Mouse (Mus musculus): ENCODE results near the gene Gm1043. TPM values are rescaled to one million over a fixed set of nuclear protein-coding genes. Genes with fewer than 3 reads are reported as not detected.

Gm1043 gene
- polyA plus RNA-seq, 1 experiment from 2014 or later, result not detected

- WGBS (ENCODE audit: insufficient replicate concordance), result 58% methylated on average over 6 of the region's 6 CpGs
Observed at GRCm38 (mm10) chr5:37214614-37215013, 129.4 kb downstream of the Gm1043 start.

GRCm38 (mm10) chr5:37215276-37215675, 130.1 kb downstream of the Gm1043 start:
- Histone ChIP-seq H3K9ac (ENCODE audit: low read depth, low read length) (no peak overlapping the region), H3K9me3 (replicated peaks; ENCODE audit: control insufficient read depth, low read length) (no peaks in the 10 kb centered on the region), H3K4me1 (ENCODE audit: control insufficient read depth, low read depth, low read length) (no peaks in the 10 kb centered on the region), H3K4me2 (ENCODE audit: low read depth, low read length) (no peak overlapping the region), H3K27me3 (ENCODE audit: control insufficient read depth, insufficient read depth, low read depth, low read length) (no peaks in the 10 kb centered on the region), H3K27ac (ENCODE audit: low read length) (no peak overlapping the region), H3K4me3 (ENCODE audit: low read depth, low read length) (no peak overlapping the region), H3K36me3 (ENCODE audit: control insufficient read depth, insufficient read depth) (no peaks in the 10 kb centered on the region)
- no peak for ATAC-seq (ENCODE audit: low read depth)
- 72% methylated on average over 7 of the region's 7 CpGs for WGBS (ENCODE audit: insufficient replicate concordance)

More at GRCm38 (mm10) chr5:37214614-37215013, 129.4 kb downstream of the Gm1043 start:
- no peak for ATAC-seq (ENCODE audit: low read depth)
- Histone ChIP-seq H3K4me2 (ENCODE audit: low read depth, low read length) (no peak overlapping the region), H3K9me3 (replicated peaks; ENCODE audit: control insufficient read depth, low read length) (no peaks in the 10 kb centered on the region), H3K27me3 (ENCODE audit: control insufficient read depth, insufficient read depth, low read depth, low read length) (no peaks in the 10 kb centered on the region), H3K4me3 (ENCODE audit: low read depth, low read length) (no peak overlapping the region), H3K27ac (ENCODE audit: low read length) (no peak overlapping the region), H3K9ac (ENCODE audit: low read depth, low read length) (no peak overlapping the region), H3K36me3 (ENCODE audit: control insufficient read depth, insufficient read depth) (no peaks in the 10 kb centered on the region), H3K4me1 (ENCODE audit: control insufficient read depth, low read depth, low read length) (no peaks in the 10 kb centered on the region)

- WGBS (ENCODE audit: insufficient replicate concordance), result 35% methylated on average over 5 of the region's 5 CpGs
- Histone ChIP-seq H3K9ac (ENCODE audit: low read depth, low read length) (no peak overlapping the region), H3K4me3 (ENCODE audit: low read depth, low read length) (no peak overlapping the region), H3K9me3 (replicated peaks; ENCODE audit: control insufficient read depth, low read length) (no peaks in the 10 kb centered on the region), H3K4me1 (ENCODE audit: control insufficient read depth, low read depth, low read length) (no peaks in the 10 kb centered on the region), H3K36me3 (ENCODE audit: control insufficient read depth, insufficient read depth) (no peaks in the 10 kb centered on the region), H3K27ac (ENCODE audit: low read length) (no peak overlapping the region), H3K27me3 (ENCODE audit: control insufficient read depth, insufficient read depth, low read depth, low read length) (no peaks in the 10 kb centered on the region), H3K4me2 (ENCODE audit: low read depth, low read length) (no peak overlapping the region)
- no peak for ATAC-seq (ENCODE audit: low read depth)
Observed at GRCm38 (mm10) chr5:37219615-37220014, 134.4 kb downstream of the Gm1043 start.

GRCm38 (mm10) chr5:37220575-37220974, 135.4 kb downstream of the Gm1043 start:
- no peak overlapping the region for H3K4me2 ChIP-seq (ENCODE audit: low read depth, low read length)
- H3K36me3 ChIP-seq (ENCODE audit: control insufficient read depth, insufficient read depth), result no peaks in the 10 kb centered on the region
- H3K4me1 ChIP-seq (ENCODE audit: control insufficient read depth, low read depth, low read length), result no peaks in the 10 kb centered on the region
- no peaks in the 10 kb centered on the region for H3K27me3 ChIP-seq (ENCODE audit: control insufficient read depth, insufficient read depth, low read depth, low read length)
- H3K9me3 ChIP-seq (replicated peaks; ENCODE audit: control insufficient read depth, low read length), result no peaks in the 10 kb centered on the region
- H3K9ac ChIP-seq (ENCODE audit: low read depth, low read length), result no peak overlapping the region
- no peak overlapping the region for H3K27ac ChIP-seq (ENCODE audit: low read length)
- no peak overlapping the region for H3K4me3 ChIP-seq (ENCODE audit: low read depth, low read length)
- 60% methylated on average over 5 of the region's 5 CpGs for WGBS (ENCODE audit: insufficient replicate concordance)
- ATAC-seq (ENCODE audit: low read depth), result no peak

GRCm38 (mm10) chr5:37221563-37221962, 136.4 kb downstream of the Gm1043 start:
- no peak for ATAC-seq (ENCODE audit: low read depth)
- no peaks in the 10 kb centered on the region for H3K4me1 ChIP-seq (ENCODE audit: control insufficient read depth, low read depth, low read length)
- 42% methylated on average over 6 of the region's 6 CpGs for WGBS (ENCODE audit: insufficient replicate concordance)
- H3K4me2 ChIP-seq (ENCODE audit: low read depth, low read length), result no peak overlapping the region
- no peak overlapping the region for H3K4me3 ChIP-seq (ENCODE audit: low read depth, low read length)
- no peak overlapping the region for H3K27ac ChIP-seq (ENCODE audit: low read length)
- H3K9me3 ChIP-seq (replicated peaks; ENCODE audit: control insufficient read depth, low read length), result no peaks in the 10 kb centered on the region
- no peaks in the 10 kb centered on the region for H3K36me3 ChIP-seq (ENCODE audit: control insufficient read depth, insufficient read depth)
- no peaks in the 10 kb centered on the region for H3K27me3 ChIP-seq (ENCODE audit: control insufficient read depth, insufficient read depth, low read depth, low read length)
- H3K9ac ChIP-seq (ENCODE audit: low read depth, low read length), result no peak overlapping the region

GRCm38 (mm10) chr5:37222316-37222715, 137.1 kb downstream of the Gm1043 start:
- no peaks in the 10 kb centered on the region for H3K4me1 ChIP-seq (ENCODE audit: control insufficient read depth, low read depth, low read length)
- H3K27me3 ChIP-seq (ENCODE audit: control insufficient read depth, insufficient read depth, low read depth, low read length), result no peaks in the 10 kb centered on the region
- H3K27ac ChIP-seq (ENCODE audit: low read length), result no peak overlapping the region
- no peak overlapping the region for H3K4me3 ChIP-seq (ENCODE audit: low read depth, low read length)
- no peak overlapping the region for H3K4me2 ChIP-seq (ENCODE audit: low read depth, low read length)
- no peak for ATAC-seq (ENCODE audit: low read depth)
- H3K9ac ChIP-seq (ENCODE audit: low read depth, low read length), result no peak overlapping the region
- no peaks in the 10 kb centered on the region for H3K9me3 ChIP-seq (replicated peaks; ENCODE audit: control insufficient read depth, low read length)
- WGBS (ENCODE audit: insufficient replicate concordance), result 59% methylated on average over 8 of the region's 8 CpGs
- H3K36me3 ChIP-seq (ENCODE audit: control insufficient read depth, insufficient read depth), result no peaks in the 10 kb centered on the region

- H3K4me3 ChIP-seq (ENCODE audit: low read depth, low read length), result no peak overlapping the region
- H3K9me3 ChIP-seq (replicated peaks; ENCODE audit: control insufficient read depth, low read length), result no peaks in the 10 kb centered on the region
- ATAC-seq (ENCODE audit: low read depth), result no peak
- H3K27me3 ChIP-seq (ENCODE audit: control insufficient read depth, insufficient read depth, low read depth, low read length), result no peaks in the 10 kb centered on the region
- H3K27ac ChIP-seq (ENCODE audit: low read length), result no peak overlapping the region
- no peaks in the 10 kb centered on the region for H3K36me3 ChIP-seq (ENCODE audit: control insufficient read depth, insufficient read depth)
- H3K9ac ChIP-seq (ENCODE audit: low read depth, low read length), result no peak overlapping the region
- 83% methylated on average over 1 of the region's 1 CpGs for WGBS (ENCODE audit: insufficient replicate concordance)
- no peaks in the 10 kb centered on the region for H3K4me1 ChIP-seq (ENCODE audit: control insufficient read depth, low read depth, low read length)
- no peak overlapping the region for H3K4me2 ChIP-seq (ENCODE audit: low read depth, low read length)
Observed at GRCm38 (mm10) chr5:37225708-37226107, 140.5 kb downstream of the Gm1043 start.

- Histone ChIP-seq H3K9ac (ENCODE audit: low read depth, low read length) (no peak overlapping the region), H3K27ac (ENCODE audit: low read length) (no peak overlapping the region), H3K9me3 (replicated peaks; ENCODE audit: control insufficient read depth, low read length) (no peaks in the 10 kb centered on the region), H3K4me1 (ENCODE audit: control insufficient read depth, low read depth, low read length) (no peaks in the 10 kb centered on the region), H3K36me3 (ENCODE audit: control insufficient read depth, insufficient read depth) (no peaks in the 10 kb centered on the region), H3K4me2 (ENCODE audit: low read depth, low read length) (no peak overlapping the region), H3K27me3 (ENCODE audit: control insufficient read depth, insufficient read depth, low read depth, low read length) (no peaks in the 10 kb centered on the region), H3K4me3 (ENCODE audit: low read depth, low read length) (no peak overlapping the region)
- 40% methylated on average over 6 of the region's 6 CpGs for whole genome bisulfite sequencing (ENCODE audit: insufficient replicate concordance)
- ATAC-seq (ENCODE audit: low read depth), result no peak
Observed at GRCm38 (mm10) chr5:37227956-37228680, 142.9 kb downstream of the Gm1043 start.

- no peak overlapping the region for H3K4me3 ChIP-seq (ENCODE audit: low read depth, low read length)
- H3K27ac ChIP-seq (ENCODE audit: low read length), result no peak overlapping the region
- no peaks in the 10 kb centered on the region for H3K36me3 ChIP-seq (ENCODE audit: control insufficient read depth, insufficient read depth)
- no peak overlapping the region for H3K9ac ChIP-seq (ENCODE audit: low read depth, low read length)
- ATAC-seq (ENCODE audit: low read depth), result no peak
- H3K9me3 ChIP-seq (replicated peaks; ENCODE audit: control insufficient read depth, low read length), result no peaks in the 10 kb centered on the region
- H3K4me2 ChIP-seq (ENCODE audit: low read depth, low read length), result no peak overlapping the region
- 50% methylated on average over 7 of the region's 7 CpGs for WGBS (ENCODE audit: insufficient replicate concordance)
- no peaks in the 10 kb centered on the region for H3K4me1 ChIP-seq (ENCODE audit: control insufficient read depth, low read depth, low read length)
- H3K27me3 ChIP-seq (ENCODE audit: control insufficient read depth, insufficient read depth, low read depth, low read length), result no peaks in the 10 kb centered on the region
Observed at GRCm38 (mm10) chr5:37228894-37229293, 143.7 kb downstream of the Gm1043 start.

Measured in liver, embryonic 16.5 days (tissue).